Mouse (Mus musculus) megakaryocyte progenitor cell, adult 5-6 weeks (primary cell): ENCODE results near the gene Ttc33. TPM values are rescaled to one million over a fixed set of nuclear protein-coding genes. Genes with fewer than 3 reads are reported as not detected.
"Not testable (repeated sequence)": the region's sequence is repeated elsewhere in the genome, so short reads cannot be mapped to it uniquely, and the experiment has no call there.

Source experiments
- ATAC-seq: replicated peaks from 2 replicates; pipeline ENCODE4 v1.8.0; 2016; ENCODE audit warnings: mild to moderate bottlenecking, moderate TSS enrichment, inconsistent platforms; ENCODE audit not compliant: poor library complexity
- total RNA-seq, 2 experiments: library from RNA; stranded (forward) in 1 of 2; stranded (reverse) in 1 of 2; fragments of 157-497, 149-512 nt in 1 of 2; fragments of 200-1000 nt in 1 of 2; gene quantifications; 2 replicates each; pipeline versions ENCODE4 v1.2.3 to v1.2.4; 2015 to 2017

Ttc33 gene
- total RNA-seq, 2 experiments from 2014 or later = 38.4 to 43.1 TPM

DNA sequence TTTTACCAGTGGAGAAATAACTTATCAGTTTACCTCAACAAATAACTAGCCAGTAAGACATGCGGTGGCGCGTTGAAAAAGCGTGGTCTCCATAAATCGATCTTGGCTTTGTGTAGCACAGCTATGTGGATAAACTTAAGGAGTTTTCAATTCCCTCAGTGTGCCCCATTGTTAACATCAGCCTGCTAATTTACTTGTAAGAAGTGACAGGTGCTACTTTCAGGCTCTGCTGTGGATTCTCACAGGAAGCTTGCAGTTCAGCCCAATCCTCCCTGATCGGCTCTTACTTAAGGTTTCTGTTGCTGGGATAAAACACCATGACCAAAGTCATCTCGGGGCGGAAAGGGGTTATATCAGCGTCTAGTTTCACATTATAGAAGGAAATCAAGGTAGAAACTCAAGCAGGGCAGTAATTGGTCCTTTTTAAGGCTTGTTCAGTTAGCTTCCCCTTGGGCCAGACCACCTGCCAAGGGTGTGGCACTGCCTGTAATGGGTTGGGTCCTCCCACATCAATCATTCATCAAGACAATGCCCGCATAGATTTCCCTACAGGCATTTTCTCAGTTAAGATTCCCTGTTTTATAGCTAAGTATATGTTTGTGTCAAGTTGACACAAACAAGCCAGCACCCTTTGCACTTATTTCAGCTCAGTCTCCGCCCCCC is 526 bp upstream of the Ttc33 start:
- no peak; the same call in 1 of the 2 replicates for ATAC-seq

DNA sequence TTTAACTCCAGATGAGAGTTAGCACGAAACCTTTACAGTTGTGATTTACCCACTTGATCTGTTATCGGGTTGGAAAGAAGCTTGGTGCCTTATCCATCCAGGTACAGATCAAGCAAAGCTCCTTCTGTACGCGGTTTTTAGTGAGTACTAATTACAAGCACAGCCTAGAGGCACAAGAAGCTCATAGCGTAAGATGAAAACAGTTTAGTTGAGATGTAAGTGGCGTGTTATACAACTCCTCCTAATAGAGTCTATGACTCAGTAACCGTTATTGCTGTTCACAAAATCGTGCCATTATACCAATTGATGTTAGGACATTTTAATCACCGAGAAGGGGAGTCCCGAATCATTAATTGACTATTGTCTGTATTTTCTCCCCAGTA is 959 bp downstream of the Ttc33 start:
- ATAC-seq = no peak

GRCm38 (mm10) chr15:5187116-5187515 is 1.8 kb downstream of the Ttc33 start:
- no peak for ATAC-seq

- peak; percentile 65 for ATAC-seq
These were observed 2.7 kb downstream of the Ttc33 start for GRCm38 (mm10) chr15:5188029-5188428.

DNA sequence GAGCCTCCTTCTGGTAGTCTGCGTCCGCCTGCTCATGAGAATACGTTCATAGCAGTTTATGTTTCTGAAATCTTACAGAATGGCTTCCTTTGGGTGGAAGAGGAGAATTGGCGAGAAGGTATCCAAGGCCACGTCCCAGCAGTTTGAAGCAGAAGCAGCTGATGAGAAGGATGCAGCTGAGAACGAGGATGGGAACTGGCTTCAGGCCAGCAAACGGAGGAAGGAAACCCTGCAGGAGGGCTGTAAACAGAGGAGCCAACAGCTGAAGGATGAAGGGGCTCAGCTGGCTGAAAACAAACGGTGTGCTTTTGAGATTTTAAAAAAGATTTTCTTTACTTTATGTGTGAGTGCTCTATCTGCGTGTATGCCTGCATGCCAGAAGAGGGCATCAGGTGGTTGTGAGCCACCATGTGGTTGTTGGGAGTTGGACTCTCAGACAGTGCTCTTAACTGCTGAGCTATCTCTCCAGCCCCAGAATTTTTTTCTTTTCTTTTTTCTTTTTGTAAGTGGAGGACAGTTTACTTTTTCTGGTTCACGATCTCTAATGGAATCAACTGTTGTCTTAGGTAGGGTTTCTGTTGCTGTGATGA is 4.3 kb downstream of the Ttc33 start:
- ATAC-seq = no peak

DNA sequence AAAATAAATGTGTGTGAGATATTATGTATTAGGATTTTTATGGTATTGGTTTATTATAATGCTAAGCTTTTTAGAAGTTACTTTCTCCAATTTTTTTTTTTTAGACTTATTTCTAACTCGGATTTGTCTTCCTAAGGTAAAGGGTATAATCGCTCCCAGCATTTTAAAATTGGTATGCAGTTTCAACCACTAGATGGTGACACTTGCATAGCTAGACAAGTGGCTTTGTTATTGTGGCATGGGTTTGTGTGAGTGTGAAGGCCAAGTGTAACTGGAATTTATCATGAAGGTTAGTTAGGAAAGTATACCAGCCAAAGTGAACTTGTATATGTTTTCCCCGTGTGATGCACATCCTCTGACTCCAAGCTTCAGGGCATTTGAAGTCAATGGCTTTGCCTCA is 8.5 kb downstream of the Ttc33 start:
- peak; percentile 63 for ATAC-seq

GRCm38 (mm10) chr15:5194446-5194845 is 9.1 kb downstream of the Ttc33 start:
- ATAC-seq = no peak

GRCm38 (mm10) chr15:5194931-5195330 is 9.6 kb downstream of the Ttc33 start:
- ATAC-seq = no peak

DNA sequence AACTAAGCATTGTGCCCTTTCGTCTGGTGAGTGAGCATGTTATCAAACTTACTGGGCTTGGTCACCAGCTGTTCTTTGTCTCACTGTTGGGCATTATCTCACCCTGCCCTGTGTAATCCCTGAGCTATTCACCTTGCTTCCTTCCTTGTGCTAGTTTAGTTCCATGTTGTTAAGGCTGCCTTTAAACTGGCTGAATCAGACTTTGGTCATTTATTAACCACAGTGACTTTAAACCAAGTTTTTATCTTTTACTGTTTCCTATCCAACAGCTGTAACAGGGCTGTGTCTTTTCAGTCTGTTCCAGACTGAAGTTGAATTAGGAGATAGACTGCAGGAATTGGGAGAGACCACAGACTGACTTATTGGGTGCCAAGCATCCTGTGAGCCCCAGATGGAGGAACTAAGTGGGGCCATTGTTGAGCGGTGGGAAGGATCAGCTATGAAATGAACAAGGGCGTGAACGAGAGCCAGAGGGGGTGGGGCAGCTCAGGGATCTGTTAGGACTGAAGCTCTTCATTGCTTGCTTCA is 10.7 kb downstream of the Ttc33 start:
- ATAC-seq = peak; percentile 79

GRCm38 (mm10) chr15:5196691-5197090 is 11.4 kb downstream of the Ttc33 start:
- no peak for ATAC-seq

DNA sequence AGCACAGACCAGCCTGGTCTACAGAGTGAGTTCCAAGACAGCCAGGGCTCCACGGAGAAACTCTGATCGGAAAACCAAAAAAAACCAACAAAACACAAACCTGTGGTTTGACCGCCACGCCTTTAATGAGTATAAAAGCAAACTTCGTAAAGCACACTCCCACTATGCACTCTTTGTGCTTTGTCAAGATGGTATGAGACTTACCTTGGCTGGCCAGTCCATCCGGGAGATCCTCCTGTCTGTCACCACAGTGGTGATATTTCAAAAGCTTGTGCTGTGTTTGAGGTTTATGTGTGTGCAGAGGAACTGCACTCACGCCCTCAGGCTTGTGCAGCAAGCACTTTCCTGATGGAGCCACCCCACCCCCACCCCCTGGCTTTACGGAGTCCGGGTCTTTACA is 19.9 kb downstream of the Ttc33 start:
- ATAC-seq = no peak

DNA sequence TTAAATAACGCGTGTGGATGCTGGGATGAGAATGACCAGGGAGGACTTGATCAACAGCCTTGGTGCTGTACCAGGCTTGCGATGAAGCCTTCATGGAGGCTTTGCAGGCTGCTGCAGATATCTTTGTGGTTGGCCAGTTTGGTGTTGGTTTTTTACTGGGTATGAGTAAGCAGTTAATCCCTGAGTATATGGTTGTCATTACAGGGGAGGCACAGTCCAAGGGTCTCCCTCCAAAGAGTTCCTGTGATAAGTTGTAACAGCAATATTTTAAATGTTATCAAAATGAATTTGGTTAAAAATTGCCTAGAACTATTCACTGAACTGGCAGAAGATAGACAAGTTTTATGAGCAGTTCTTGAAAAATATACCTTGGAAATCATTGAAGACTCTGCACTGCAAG is 23.8 kb downstream of the Ttc33 start:
- ATAC-seq = no peak; the same call in 1 of the 2 replicates

DNA sequence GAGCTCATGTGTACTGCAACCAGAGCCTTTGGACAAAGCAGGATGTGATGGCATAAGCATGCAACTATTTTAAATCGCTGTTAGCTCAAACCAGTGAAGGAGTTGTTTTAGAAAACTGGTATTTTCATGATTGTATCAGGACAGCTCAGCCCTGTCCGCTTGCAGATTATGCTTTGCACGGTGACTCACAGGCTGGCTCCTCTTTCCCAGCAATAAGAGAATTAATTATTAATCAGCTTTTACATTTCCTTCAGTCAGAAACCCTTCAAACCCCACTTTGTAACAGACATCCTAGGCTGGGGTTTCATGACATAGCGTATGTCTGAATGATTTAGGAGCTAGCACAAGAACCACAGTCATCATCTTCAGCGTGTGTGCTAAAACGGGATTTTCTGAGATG is 35.2 kb downstream of the Ttc33 start:
- ATAC-seq = no peak

DNA sequence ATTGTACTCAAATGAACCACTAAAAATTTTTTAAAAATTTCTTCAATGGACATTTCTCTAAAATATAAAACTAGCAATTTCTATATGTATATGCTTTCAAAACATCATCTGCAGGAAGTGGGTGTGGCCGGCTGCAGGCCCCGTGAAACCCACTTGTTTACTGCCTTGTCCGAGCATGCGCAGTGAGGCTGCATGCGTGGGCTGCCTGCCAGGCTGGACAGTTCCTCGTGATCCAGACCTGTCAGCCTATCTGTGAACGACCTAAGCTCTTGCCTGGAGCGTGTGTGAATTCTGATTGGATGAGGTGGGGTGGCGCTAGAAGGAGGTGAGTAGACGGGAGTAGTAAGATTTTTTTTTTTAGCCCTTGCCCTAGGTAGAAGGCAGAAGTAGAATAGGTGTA is 45.4 kb downstream of the Ttc33 start:
- not testable (repeated sequence) for ATAC-seq

- ATAC-seq = no peak
These were observed 49.3 kb downstream of the Ttc33 start for GRCm38 (mm10) chr15:5234659-5235058.

GRCm38 (mm10) chr15:5235527-5235926 is 50.2 kb downstream of the Ttc33 start:
- no peak for ATAC-seq

DNA sequence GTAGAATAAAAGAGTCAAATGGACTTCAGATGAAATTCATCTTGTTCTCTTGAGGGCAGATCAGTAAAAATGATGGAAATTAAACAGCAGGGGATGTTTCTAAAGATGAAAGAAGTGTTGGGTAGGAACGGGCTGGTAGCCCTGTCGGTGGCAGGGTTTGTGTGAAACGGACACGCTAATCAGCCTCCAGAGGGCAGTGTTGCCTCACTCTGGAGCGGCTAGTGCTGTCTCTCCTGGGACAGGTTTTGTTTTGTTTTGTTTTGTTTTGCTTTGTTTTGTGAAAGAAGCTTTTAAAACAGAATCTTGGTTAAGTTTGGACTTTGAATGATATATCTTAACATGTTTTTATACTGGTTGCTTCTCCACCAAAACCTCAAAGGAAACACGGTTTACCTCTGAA is 51.2 kb downstream of the Ttc33 start:
- peak; percentile 70 for ATAC-seq

DNA sequence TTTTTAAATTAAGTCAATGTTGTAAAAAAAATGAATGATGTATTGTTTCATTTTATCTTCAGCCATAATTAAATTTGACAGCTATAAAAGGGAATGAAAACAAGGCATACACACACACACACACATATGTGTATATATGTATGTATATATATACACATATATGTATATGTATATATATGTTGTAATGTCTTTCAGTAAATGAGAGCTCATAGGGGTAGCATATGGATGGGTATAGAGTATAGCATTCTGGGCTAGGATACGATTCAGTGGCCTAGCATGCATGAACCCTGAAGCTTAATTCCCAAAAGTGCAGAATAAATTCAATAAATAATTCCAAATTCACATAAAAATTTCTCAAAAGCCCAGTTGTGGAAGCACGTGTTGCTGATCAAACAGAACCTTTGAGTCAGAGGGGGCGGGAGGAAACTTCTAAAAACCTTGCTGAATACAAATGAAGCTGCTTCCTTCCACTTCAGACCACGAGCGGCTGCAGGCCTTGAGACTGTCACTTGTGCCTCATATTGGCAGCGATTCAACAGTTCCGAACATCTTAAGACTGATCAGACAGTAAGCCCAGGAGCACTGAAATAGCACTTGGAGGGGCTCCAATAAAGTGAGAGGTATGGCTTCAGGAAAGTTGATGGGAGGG is 51.8 kb downstream of the Ttc33 start:
- ATAC-seq = no peak

DNA sequence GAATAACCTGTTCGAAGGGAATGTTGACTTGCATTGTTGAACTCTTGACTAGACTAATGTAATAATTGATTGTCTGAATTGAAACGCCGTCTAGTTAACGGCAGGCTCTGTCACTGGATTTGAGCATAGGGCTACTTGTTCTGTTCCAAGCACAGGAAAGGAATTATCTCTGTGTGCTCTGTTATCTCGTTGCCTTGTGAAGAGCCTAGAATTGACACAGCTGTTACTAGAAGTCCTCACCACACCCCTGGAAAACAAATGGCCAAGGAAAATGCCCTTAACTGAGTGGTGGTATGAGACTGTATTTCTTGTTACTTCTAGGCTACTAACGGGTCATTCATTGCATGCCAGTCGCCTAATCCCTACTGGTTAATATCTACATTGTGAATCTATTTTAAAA is 52.7 kb downstream of the Ttc33 start:
- no peak for ATAC-seq

- no peak for ATAC-seq
These were observed 53.2 kb downstream of the Ttc33 start for GRCm38 (mm10) chr15:5238553-5238952.

GRCm38 (mm10) chr15:5239361-5239760 is 54.0 kb downstream of the Ttc33 start:
- no peak for ATAC-seq

- peak; percentile 20 for ATAC-seq
These were observed 54.6 kb downstream of the Ttc33 start for GRCm38 (mm10) chr15:5239901-5240300.
